Mouse (Mus musculus) hindbrain, embryonic 16.5 days (tissue): ENCODE data around the gene Pitpnm3. TPM values are rescaled to one million over a fixed set of nuclear protein-coding genes. Genes with fewer than 3 reads are reported as not detected.

Source experiments
- ATAC-seq: fragments of 200-750 bp; cut with Nextera tagmentation; 2 replicates; pipeline ENCODE4 v1.8.0; 2017; ENCODE audit warnings: moderate TSS enrichment, moderate library complexity
- H3K27ac ChIP-seq: fragments of 300-500 bp; sonication (generic); 2 replicates; pipeline ENCODE4 v1.5.1; 2014; ENCODE audit warnings: low read depth, mild to moderate bottlenecking, control low read depth, low read length, moderate library complexity
- H3K27me3 ChIP-seq: fragments of 300-500 bp; sonication (generic); replicated peaks from 2 replicates; pipeline ENCODE4 v1.6.1; 2014; ENCODE audit warnings: low read length; ENCODE audit not compliant: control insufficient read depth, insufficient read depth
- H3K36me3 ChIP-seq: fragments of 300-500 bp; sonication (generic); 2 replicates; pipeline ENCODE4 v1.6.1; 2014; ENCODE audit warnings: mild to moderate bottlenecking, low read length, moderate library complexity, mixed read lengths; ENCODE audit not compliant: control insufficient read depth, insufficient read depth
- H3K4me1 ChIP-seq: fragments of 300-500 bp; sonication (generic); 2 replicates; pipeline ENCODE4 v1.6.1; 2014; ENCODE audit warnings: low read depth, low read length; ENCODE audit not compliant: control insufficient read depth, insufficient read depth
- H3K4me2 ChIP-seq: fragments of 300-500 bp; sonication (generic); 2 replicates; pipeline ENCODE4 v1.6.1; 2014; ENCODE audit warnings: mild to moderate bottlenecking, low read length, control low read depth, moderate library complexity
- H3K4me3 ChIP-seq: fragments of 300-500 bp; sonication (generic); 2 replicates; pipeline ENCODE4 v1.5.1; 2014; ENCODE audit warnings: mild to moderate bottlenecking, low read length, control low read depth, moderate library complexity
- H3K9ac ChIP-seq: fragments of 300-500 bp; sonication (generic); 2 replicates; pipeline ENCODE4 v1.6.1; 2014; ENCODE audit warnings: low read depth, mild to moderate bottlenecking, control low read depth, low read length, moderate library complexity
- H3K9me3 ChIP-seq: fragments of 300-500 bp; sonication (generic); 2 replicates; pipeline ENCODE4 v1.6.1; 2014; ENCODE audit warnings: mild to moderate bottlenecking, low read length, moderate library complexity; ENCODE audit not compliant: control insufficient read depth
- WGBS: fragments of 180-500 bp; shearing (Covaris S2); extraction: QIAGEN DNeasy Blood & Tissue Kit; methylation state at CpG from one replicate; pipeline ENCODE4 v1.1.7; 2014; 5-methylcytosine and 5-hydroxymethylcytosine counted together
- polyA plus RNA-seq: library from polyadenylated mRNA; unstranded; fragments of >200 nt; fragmentation: Nextera tagmentation; extraction: Ambion mirVana; gene quantifications from 2 replicates; pipeline ENCODE4 v1.2.1, GENCODE M21; 2015

The Pitpnm3 gene
- polyA plus RNA-seq, 1 experiment from 2014 or later = 5.8 TPM

GRCm38 (mm10) chr11:72052636-72053035 lies 82.9 kb downstream of the Pitpnm3 start:
- Histone ChIP-seq H3K4me3 (no peak overlapping the region), H3K27ac (no peak overlapping the region), H3K36me3 (no peaks in the 10 kb centered on the region; the same call in 1 of the 2 replicates), H3K4me1 (peaks cover 18% of the 10 kb centered on the region), H3K4me2 (no peak overlapping the region), H3K9me3 (no peaks in the 10 kb centered on the region), H3K9ac (no peak overlapping the region), H3K27me3 (peaks cover 2% of the 10 kb centered on the region; the same call in 1 of the 2 replicates)
- no peak for ATAC-seq
- 16% methylated on average over 5 of the region's 5 CpGs for WGBS

GRCm38 (mm10) chr11:72052221-72052620 lies 83.4 kb downstream of the Pitpnm3 start:
- Histone ChIP-seq H3K27ac (no peak overlapping the region), H3K4me2 (no peak overlapping the region), H3K27me3 (peaks cover 2% of the 10 kb centered on the region; the same call in 1 of the 2 replicates), H3K4me1 (peaks cover 18% of the 10 kb centered on the region), H3K4me3 (no peak overlapping the region), H3K9ac (no peak overlapping the region), H3K9me3 (no peaks in the 10 kb centered on the region), H3K36me3 (no peaks in the 10 kb centered on the region; the same call in 1 of the 2 replicates)
- 57% methylated on average over 3 of the region's 3 CpGs for WGBS
- ATAC-seq = no peak

- Histone ChIP-seq H3K4me1 (peaks cover 18% of the 10 kb centered on the region), H3K9me3 (no peaks in the 10 kb centered on the region), H3K27me3 (peaks cover 2% of the 10 kb centered on the region; the same call in 1 of the 2 replicates), H3K36me3 (no peaks in the 10 kb centered on the region; the same call in 1 of the 2 replicates), H3K4me2 (peak overlapping the region; percentile 70), H3K27ac (peak overlapping the region; percentile 80), H3K4me3 (peak overlapping the region; percentile 50), H3K9ac (peak overlapping the region; percentile 67)
- 2% methylated on average over 45 of the region's 45 CpGs for WGBS
- peak; percentile 86 for ATAC-seq
These were observed 84.4 kb downstream of the Pitpnm3 start for GRCm38 (mm10) chr11:72050895-72051858.

- Histone ChIP-seq H3K9me3 (no peaks in the 10 kb centered on the region), H3K4me3 (peak overlapping the region; percentile 50), H3K27ac (peak overlapping the region; percentile 80), H3K27me3 (peaks cover 2% of the 10 kb centered on the region; the same call in 1 of the 2 replicates), H3K4me1 (peaks cover 18% of the 10 kb centered on the region), H3K9ac (peak overlapping the region; percentile 67), H3K36me3 (no peaks in the 10 kb centered on the region; the same call in 1 of the 2 replicates), H3K4me2 (peak overlapping the region; percentile 70)
- whole genome bisulfite sequencing = 25% methylated on average over 13 of the region's 14 CpGs
- ATAC-seq = no peak; the same call in none of the 2 replicates
These were observed 85.2 kb downstream of the Pitpnm3 start for GRCm38 (mm10) chr11:72050168-72050894.

- WGBS = 60% methylated on average over 8 of the region's 8 CpGs
- no peak overlapping the region for H3K27ac ChIP-seq
- peaks cover 18% of the 10 kb centered on the region for H3K4me1 ChIP-seq
- H3K9ac ChIP-seq = no peak overlapping the region
- no peak for ATAC-seq
- H3K4me2 ChIP-seq = no peak overlapping the region
- H3K27me3 ChIP-seq = peaks cover 2% of the 10 kb centered on the region; the same call in 1 of the 2 replicates
- no peaks in the 10 kb centered on the region; the same call in 1 of the 2 replicates for H3K36me3 ChIP-seq
- H3K9me3 ChIP-seq = no peaks in the 10 kb centered on the region
- H3K4me3 ChIP-seq = no peak overlapping the region
These were observed 86.3 kb downstream of the Pitpnm3 start for GRCm38 (mm10) chr11:72049171-72049759.

GRCm38 (mm10) chr11:72048730-72049129 lies 86.8 kb downstream of the Pitpnm3 start:
- Histone ChIP-seq H3K9me3 (no peaks in the 10 kb centered on the region), H3K9ac (no peak overlapping the region), H3K27me3 (peaks cover 2% of the 10 kb centered on the region; the same call in 1 of the 2 replicates), H3K4me1 (peaks cover 18% of the 10 kb centered on the region), H3K36me3 (no peaks in the 10 kb centered on the region; the same call in 1 of the 2 replicates), H3K4me2 (no peak overlapping the region), H3K27ac (no peak overlapping the region), H3K4me3 (no peak overlapping the region)
- no peak for ATAC-seq
- WGBS = 50% methylated on average over 6 of the region's 6 CpGs

- WGBS = 83% methylated on average over 3 of the region's 3 CpGs
- Histone ChIP-seq H3K9me3 (no peaks in the 10 kb centered on the region), H3K4me1 (peaks cover 17% of the 10 kb centered on the region), H3K4me2 (no peak overlapping the region), H3K9ac (no peak overlapping the region), H3K36me3 (no peaks in the 10 kb centered on the region; the same call in 1 of the 2 replicates), H3K27ac (no peak overlapping the region), H3K27me3 (no peaks in the 10 kb centered on the region), H3K4me3 (no peak overlapping the region)
- ATAC-seq = no peak
These were observed 91.3 kb downstream of the Pitpnm3 start for GRCm38 (mm10) chr11:72044231-72044630.

GRCm38 (mm10) chr11:72042631-72043030 lies 92.9 kb downstream of the Pitpnm3 start:
- no peak for ATAC-seq
- peaks cover 25% of the 10 kb centered on the region for H3K4me1 ChIP-seq
- H3K4me2 ChIP-seq = peak overlapping the region; percentile 90
- H3K4me3 ChIP-seq = peak overlapping the region; percentile 68
- WGBS = 2% methylated on average over 14 of the region's 14 CpGs
- H3K27me3 ChIP-seq = no peaks in the 10 kb centered on the region
- no peaks in the 10 kb centered on the region for H3K9me3 ChIP-seq
- no peak overlapping the region for H3K27ac ChIP-seq
- peak overlapping the region; percentile 59 for H3K9ac ChIP-seq
- no peaks in the 10 kb centered on the region for H3K36me3 ChIP-seq
